Mouse (Mus musculus) midbrain, embryonic 13.5 days (tissue): Measurements from ENCODE around the gene P2ry14. TPM values are rescaled to one million over a fixed set of nuclear protein-coding genes. Genes with fewer than 3 reads are reported as not detected.

Source experiments
- polyA plus RNA-seq: library from polyadenylated mRNA; unstranded; fragments of >200 nt; fragmentation: Nextera tagmentation; extraction: Ambion mirVana; gene quantifications from 2 replicates; pipeline ENCODE4 v1.2.1, GENCODE M21; 2015

P2ry14 gene
- polyA plus RNA-seq, 1 experiment from 2014 or later: 1.9 TPM

Other genes with a start within 250 kb of the P2ry14 start
- gene Med12l, start 147.8 kb downstream of the P2ry14 start, polyA plus RNA-seq: 4.0 and 4.4 TPM in 2 replicates
- gene Gpr171, start 51.8 kb downstream of the P2ry14 start, polyA plus RNA-seq: 0.82 and 1.2 TPM in 2 replicates
- 0.19 TPM in 1 of 2 replicates, not detected in the other for gene Gpr87, start 41.5 kb upstream of the P2ry14 start, polyA plus RNA-seq
- gene P2ry13, start 57.3 kb upstream of the P2ry14 start, polyA plus RNA-seq: 0.97 and 1.2 TPM in 2 replicates
- gene P2ry12, start 109.3 kb upstream of the P2ry14 start, polyA plus RNA-seq: 5.9 and 6.4 TPM in 2 replicates
- gene Igsf10, start 190.8 kb upstream of the P2ry14 start, polyA plus RNA-seq: 2.1 and 2.5 TPM in 2 replicates